ENCODE assay signal across 8 mouse cellular contexts in the genomic region with DNA sequence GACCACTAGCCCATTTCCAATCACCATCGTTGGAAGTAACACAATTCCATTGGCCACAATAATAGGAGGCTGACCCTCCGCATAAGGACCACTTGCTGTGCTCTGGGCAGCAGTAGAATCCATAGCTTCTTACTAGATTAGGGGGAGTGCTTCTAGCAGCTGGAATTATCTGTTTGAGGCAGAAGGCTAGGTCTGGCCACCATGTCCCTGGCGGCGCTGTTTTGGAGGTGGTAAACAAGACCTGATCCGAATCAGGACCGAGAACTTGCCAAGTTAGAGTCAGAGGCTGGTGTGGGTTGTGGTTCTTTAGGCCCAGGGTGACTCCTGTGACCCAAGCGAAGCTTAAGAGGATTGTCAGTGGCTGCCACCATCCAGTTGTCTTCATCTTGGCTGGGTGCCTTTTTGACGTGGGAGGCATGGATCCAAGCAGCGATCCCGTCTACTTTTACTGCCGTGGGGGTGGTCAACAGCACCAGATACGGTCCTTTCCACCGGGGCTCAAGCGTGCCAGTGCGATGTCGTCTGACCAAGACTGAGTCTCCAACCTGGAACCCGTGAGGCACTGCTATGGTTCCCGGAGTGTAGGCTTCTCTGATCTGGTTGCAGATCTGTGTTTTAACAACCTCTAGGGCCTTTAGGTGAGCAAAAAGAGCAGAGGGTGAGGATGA. TPM values are rescaled to one million over a fixed set of nuclear protein-coding genes. Genes with fewer than 3 reads are reported as not detected.
DNase-seq lines count a peak whose midpoint lies in the region; ATAC-seq and TF ChIP-seq lines count a peak whose summit lies in the region.

No protein-coding gene starts in this region.

- H3K4me1 ChIP-seq in CH12.LX (ENCODE audit: control insufficient read depth in 1 of 2, insufficient read depth in 2 of 2) = peaks cover 9 to 47% of the 10 kb centered on the region in 2 experiments
- H3K4me1 ChIP-seq in stomach, embryonic 14.5 days (ENCODE audit: control insufficient read depth, insufficient read depth, low read length) = peaks cover 4% of the 10 kb centered on the region; the same call in 1 of the 2 replicates

- H3K27ac ChIP-seq in CH12.LX (ENCODE audit: insufficient read depth, low read depth) = no peak overlapping the region
- no peak overlapping the region for H3K27ac ChIP-seq in stomach, embryonic 14.5 days (ENCODE audit: low read length)

- no peak for ATAC-seq in stomach, embryonic 14.5 days (ENCODE audit: insufficient number of reproducible peaks, insufficient read depth, low FRiP score, low read depth)
- no peak for ATAC-seq in inflammation-experienced regulatory T-cells, adult 6 months

- TF ChIP-seq CTCF in CH12.LX (conservative IDR thresholded peaks at IDR 0.05 in 1 of 2, IDR thresholded peaks at IDR 0.05 in 1 of 2; ENCODE audit: low read depth in 2 of 2, low read length in 2 of 2) = 0 out of 4 replicates have a peak, but pooled peaks of 1 of the 2 experiments have one; percentile 8

- H3K4me3 ChIP-seq in CH12.LX (replicated peaks in 1 of 3; ENCODE audit: low read depth in 2 of 3, low read length in 2 of 3, poor library complexity in 1 of 3) = peak overlapping the region; percentile 64 to 97 (median 67)
- peak overlapping the region; percentile 67 for H3K4me3 ChIP-seq in stomach, embryonic 14.5 days (ENCODE audit: low read depth, low read length)

- dilution Hi-C loops in CH12.LX (cut with MboI; ENCODE audit: extremely low pct_ligation_motif_present, extremely low pct_unique_long_range_greater_than_20kb, low sequenced_read_pairs) = no loop called here

- H3K36me3 ChIP-seq in CH12.LX (replicated peaks in 1 of 2; ENCODE audit: control insufficient read depth in 1 of 2, insufficient read depth in 1 of 2, low read length in 1 of 2) = peaks cover 12 to 40% of the 10 kb centered on the region in 2 experiments
- peaks cover 9% of the 10 kb centered on the region for H3K36me3 ChIP-seq in stomach, embryonic 14.5 days (ENCODE audit: control insufficient read depth, insufficient read depth, low read length)

- TF ChIP-seq RAD21 in CH12.LX (IDR thresholded peaks at IDR 0.05; ENCODE audit: low read depth, low read length) = no peak

- H3K4me2 ChIP-seq in CH12.LX (ENCODE audit: insufficient read depth, low read depth, poor library complexity, severe bottlenecking) = peak overlapping the region; percentile 79
- H3K4me2 ChIP-seq in stomach, embryonic 14.5 days (replicated peaks; ENCODE audit: low read depth, low read length) = peak overlapping the region; percentile 48

- in situ Hi-C loops in CH12.LX (cut with MboI; ENCODE audit: low pct_ligation_motif_present, low pct_unique_long_range_greater_than_20kb, low sequenced_read_pairs) = loop anchor here (25.0 kb wide), 1 partner anchor 117 kb away; the partner anchor contains the start of genes Esyt2 and Gm11027

- intact Hi-C loops in heart, postnatal 10 days (cut with DNase I) = loop anchor here (2.0 to 10.0 kb wide), 3 partner anchors 123 to 359 kb away; partner anchors contain the start of genes Esyt2, Wdr60 and Zfp386

- peak overlapping the region; percentile 78 for H3K9ac ChIP-seq in CH12.LX (ENCODE audit: insufficient read depth, low read depth)
- no peak overlapping the region for H3K9ac ChIP-seq in stomach, embryonic 14.5 days (replicated peaks; ENCODE audit: low read depth, low read length)

- 95% methylated on average over 18 of the region's 18 CpGs for WGBS in stomach, embryonic 14.5 days

- H3K9me3 ChIP-seq in CH12.LX (replicated peaks; ENCODE audit: low read length) = peaks cover 4% of the 10 kb centered on the region
- peaks cover 29% of the 10 kb centered on the region for H3K9me3 ChIP-seq in stomach, embryonic 14.5 days (ENCODE audit: control insufficient read depth, low read depth, low read length)

- H3K79me2 ChIP-seq in CH12.LX (replicated peaks; ENCODE audit: control insufficient read depth, extremely low read depth, insufficient read depth, poor library complexity, severe bottlenecking) = peaks cover 22% of the 10 kb centered on the region

- TF ChIP-seq EP300 in CH12.LX (IDR thresholded peaks at IDR 0.05; ENCODE audit: low read length) = no peak

- peak; percentile 91 for DNase-seq in heart, adult 11 months
- no peak for DNase-seq in heart, adult 8-10 months (ENCODE audit: low spot score)
- DNase-seq in CH12.LX (ENCODE audit: extremely low read depth) = peak; percentile 12
- peak; percentile 32 to 35 for DNase-seq in cerebellum, postnatal 10 days
- peak; percentile 3 to 8 for DNase-seq in heart, postnatal 10 days
- DNase-seq in liver = peak; percentile 34

- no peaks in the 10 kb centered on the region for H3K27me3 ChIP-seq in CH12.LX (replicated peaks)
- H3K27me3 ChIP-seq in stomach, embryonic 14.5 days (ENCODE audit: control insufficient read depth, insufficient read depth, low read length) = no peaks in the 10 kb centered on the region

- no peak for TF ChIP-seq POLR2A in CH12.LX (IDR thresholded peaks at IDR 0.05; ENCODE audit: low read depth, low read length)

TF ChIP-seq in CH12.LX, 34 proteins besides CTCF, POLR2A, EP300 and RAD21:
- no peak for TF ChIP-seq MEF2A (IDR thresholded peaks at IDR 0.05; ENCODE audit: borderline replicate concordance, low read depth, low read length)
- TF ChIP-seq UBTF (IDR thresholded peaks at IDR 0.05; ENCODE audit: low read depth, low read length) = no peak
- TF ChIP-seq USF1 (IDR thresholded peaks at IDR 0.05; ENCODE audit: low read depth, low read length) = no peak
- no peak for TF ChIP-seq JUND (conservative IDR thresholded peaks at IDR 0.05; ENCODE audit: low read depth, low read length)
- TF ChIP-seq E2F4 (IDR thresholded peaks at IDR 0.05; ENCODE audit: insufficient replicate concordance, low read depth, low read length) = no peak
- no peak for TF ChIP-seq ELF1 (IDR thresholded peaks at IDR 0.05; ENCODE audit: low read depth, low read length)
- TF ChIP-seq RCOR1 (conservative IDR thresholded peaks at IDR 0.05; ENCODE audit: low read depth, low read length) = no peak
- TF ChIP-seq JUN (IDR thresholded peaks at IDR 0.05; ENCODE audit: insufficient read depth, low read depth, low read length) = no peak
- TF ChIP-seq IRF4 (IDR thresholded peaks at IDR 0.05; ENCODE audit: low read depth, low read length) = no peak
- TF ChIP-seq GABPA (IDR thresholded peaks at IDR 0.05; ENCODE audit: insufficient replicate concordance, low read depth, low read length) = no peak
- no peak for TF ChIP-seq NELFE (IDR thresholded peaks at IDR 0.05; ENCODE audit: low read depth, low read length)
- no peak for TF ChIP-seq KAT2A (IDR thresholded peaks at IDR 0.05; ENCODE audit: insufficient replicate concordance, low read length)
- TF ChIP-seq CHD1 (IDR thresholded peaks at IDR 0.05; ENCODE audit: low read depth, low read length) = no peak
- TF ChIP-seq ZC3H11A (IDR thresholded peaks at IDR 0.05; ENCODE audit: low read depth, low read length) = no peak
- TF ChIP-seq ZNF384 (IDR thresholded peaks at IDR 0.05; ENCODE audit: low read depth, low read length) = no peak

RNA-seq across cellular contexts. Expression of gene Ncapg2, which starts 1.1 kb away (rescaled TPM):
- 1 to 10 TPM; 2.6 to 4.2 (median 2.7) TPM for total RNA-seq in heart, adult 8-10 months (2022)
- 48.0 and 54.4 TPM in 2 replicates for total RNA-seq in CH12.LX (2012; rRNA removed)
- 66.4 and 70.0 TPM in 2 replicates for total RNA-seq in CH12.LX (2014; rRNA removed)
- 60.8 and 65.0 TPM in 2 replicates for polyA plus RNA-seq in CH12.LX (2012; ENCODE audit: insufficient read length, low read depth)
- total RNA-seq in heart, postnatal 10 days (2021) = 10 to 100 TPM; 16.3 to 16.4 TPM
- 41.2 and 44.6 TPM in 2 replicates for polyA plus RNA-seq in stomach, embryonic 14.5 days (2014; fragmentation: Nextera tagmentation; extraction: Ambion mirVana)
- 10 to 100 TPM in 1 of 3 experiments, 1 to 10 TPM in 2; 4.6 to 54.0 (median 5.7) TPM for polyA plus RNA-seq in inflammation-experienced regulatory T-cells, adult 6 months (2017; shearing (Covaris generic))
